Comparison of ENCODE assay signal across 8 mouse cellular contexts in genomic region chr19:18889117-18889627, GRCm38 (mm10).
DNase-seq lines count a peak whose midpoint lies in the region; ATAC-seq and TF ChIP-seq lines count a peak whose summit lies in the region.

No protein-coding gene starts in this region.

- no peaks in the 10 kb centered on the region for H3K9me3 ChIP-seq in lung, embryonic 15.5 days
- no peaks in the 10 kb centered on the region for H3K9me3 ChIP-seq in forebrain, embryonic 11.5 days (ENCODE audit: control insufficient read depth, low read length)
- H3K9me3 ChIP-seq in intestine, embryonic 14.5 days (ENCODE audit: control insufficient read depth, low read length), result no peaks in the 10 kb centered on the region
- H3K9me3 ChIP-seq in stomach, postnatal 0 days (ENCODE audit: control insufficient read depth, low read length), result no peaks in the 10 kb centered on the region

- no peak for TF ChIP-seq EP300 in stomach, postnatal 0 days (optimal IDR thresholded peaks at IDR 0.05)

- no peak overlapping the region for H3K9ac ChIP-seq in lung, embryonic 15.5 days
- H3K9ac ChIP-seq in forebrain, embryonic 11.5 days (ENCODE audit: low read length), result peak overlapping the region; percentile 9
- H3K9ac ChIP-seq in intestine, embryonic 14.5 days (ENCODE audit: low read length), result no peak overlapping the region
- H3K9ac ChIP-seq in stomach, postnatal 0 days (ENCODE audit: low read length), result peak overlapping the region; percentile 35; the same call in 1 of the 2 replicates

- DNase-seq in lung, adult 2 months, result no peak
- DNase-seq in forebrain, embryonic 11.5 days (ENCODE audit: low spot score), result peak; percentile 67
- no peak for DNase-seq in intestine, embryonic 14.5 days (ENCODE audit: low spot score)
- DNase-seq in mesoderm, embryonic 11.5 days (ENCODE audit: low read depth, low spot score), result peak; percentile 44
- DNase-seq in stomach, postnatal 0 days (ENCODE audit: low spot score), result no peak

- TF ChIP-seq POLR2A in lung, adult 2 months (IDR thresholded peaks at IDR 0.05; ENCODE audit: borderline replicate concordance, extremely low read depth, low read depth, low read length), result no peak

- H3K4me2 ChIP-seq in lung, embryonic 15.5 days, result peak overlapping the region; percentile 37
- peak overlapping the region; percentile 53 for H3K4me2 ChIP-seq in forebrain, embryonic 11.5 days (ENCODE audit: low read depth, low read length, severe bottlenecking)
- peak overlapping the region; percentile 39 for H3K4me2 ChIP-seq in intestine, embryonic 14.5 days (ENCODE audit: low read length)
- H3K4me2 ChIP-seq in stomach, postnatal 0 days (replicated peaks; ENCODE audit: low read depth), result peak overlapping the region; percentile 34; the same call in 1 of the 2 replicates

- no peaks in the 10 kb centered on the region for H3K27me3 ChIP-seq in lung, embryonic 15.5 days
- no peaks in the 10 kb centered on the region for H3K27me3 ChIP-seq in forebrain, embryonic 11.5 days (ENCODE audit: control insufficient read depth, insufficient read depth, low read length)
- H3K27me3 ChIP-seq in intestine, embryonic 14.5 days (replicated peaks; ENCODE audit: control insufficient read depth, insufficient read depth, low read length), result no peaks in the 10 kb centered on the region
- H3K27me3 ChIP-seq in stomach, postnatal 0 days (ENCODE audit: control insufficient read depth, insufficient read depth, low read length), result no peaks in the 10 kb centered on the region

- H3K4me1 ChIP-seq in lung, embryonic 15.5 days, result peaks cover 3% of the 10 kb centered on the region; the same call in 1 of the 2 replicates
- no peaks in the 10 kb centered on the region for H3K4me1 ChIP-seq in lung, adult 2 months (ENCODE audit: control insufficient read depth, insufficient read depth, low read length)
- H3K4me1 ChIP-seq in forebrain, embryonic 11.5 days (replicated peaks; ENCODE audit: control insufficient read depth, insufficient read depth, low read length), result peaks cover 7% of the 10 kb centered on the region
- H3K4me1 ChIP-seq in intestine, embryonic 14.5 days (replicated peaks; ENCODE audit: control insufficient read depth, insufficient read depth, low read length), result peaks cover 5% of the 10 kb centered on the region; the same call in 1 of the 2 replicates
- no peaks in the 10 kb centered on the region for H3K4me1 ChIP-seq in stomach, postnatal 0 days (replicated peaks; ENCODE audit: control insufficient read depth, insufficient read depth)

- no peak for TF ChIP-seq CTCF in lung, adult 2 months (IDR thresholded peaks at IDR 0.05; ENCODE audit: insufficient read depth, low read length)
- no peak for TF ChIP-seq CTCF in stomach, postnatal 0 days (IDR thresholded peaks at IDR 0.05; ENCODE audit: low read depth)

- WGBS in lung, embryonic 15.5 days, result 13% methylated on average over 11 of the region's 11 CpGs
- WGBS in lung, adult 2 months, result 19% methylated on average over 11 of the region's 11 CpGs
- 8% methylated on average over 11 of the region's 11 CpGs for WGBS in forebrain, embryonic 11.5 days
- 15% methylated on average over 11 of the region's 11 CpGs for WGBS in intestine, embryonic 14.5 days
- 14% methylated on average over 11 of the region's 11 CpGs for WGBS in stomach, postnatal 0 days

- no peak overlapping the region for H3K4me3 ChIP-seq in lung, embryonic 15.5 days
- no peak overlapping the region for H3K4me3 ChIP-seq in lung, adult 2 months (replicated peaks; ENCODE audit: extremely low read depth, low read depth, low read length)
- peak overlapping the region; percentile 21; the same call in 1 of the 2 replicates for H3K4me3 ChIP-seq in forebrain, embryonic 11.5 days (ENCODE audit: low read depth, low read length)
- no peak overlapping the region for H3K4me3 ChIP-seq in intestine, embryonic 14.5 days (ENCODE audit: low read depth, low read length)
- H3K4me3 ChIP-seq in stomach, postnatal 0 days (ENCODE audit: low read depth, low read length), result peak overlapping the region; percentile 17; the same call in 1 of the 2 replicates

- H3K27ac ChIP-seq in lung, embryonic 15.5 days, result no peak overlapping the region
- peak overlapping the region; percentile 32 for H3K27ac ChIP-seq in forebrain, embryonic 11.5 days (ENCODE audit: low read depth, low read length)
- H3K27ac ChIP-seq in intestine, embryonic 14.5 days (ENCODE audit: low read depth), result no peak overlapping the region
- no peak overlapping the region for H3K27ac ChIP-seq in stomach, postnatal 0 days (replicated peaks)

- ATAC-seq in lung, embryonic 15.5 days (ENCODE audit: borderline replicate concordance, extremely low read depth, low FRiP score, low TSS enrichment), result no peak; the same call in 1 of the 2 replicates
- ATAC-seq in forebrain, embryonic 11.5 days (replicated peaks; ENCODE audit: low FRiP score), result peak; percentile 67
- no peak for ATAC-seq in intestine, embryonic 14.5 days (replicated peaks; ENCODE audit: low FRiP score, low TSS enrichment, low read depth)
- ATAC-seq in stomach, postnatal 0 days (ENCODE audit: low FRiP score, low TSS enrichment), result no peak
- no peak for ATAC-seq in granulocyte monocyte progenitor cell, adult 5-6 weeks (replicated peaks; ENCODE audit: poor library complexity, severe bottlenecking)
- no peak for ATAC-seq in activated CD4-positive, CD25-positive, alpha-beta regulatory T cell, adult 4 months

- no peaks in the 10 kb centered on the region for H3K36me3 ChIP-seq in lung, embryonic 15.5 days
- H3K36me3 ChIP-seq in forebrain, embryonic 11.5 days (ENCODE audit: control insufficient read depth, insufficient read depth, low read length), result no peaks in the 10 kb centered on the region
- H3K36me3 ChIP-seq in intestine, embryonic 14.5 days (ENCODE audit: control insufficient read depth, insufficient read depth, low read length), result no peaks in the 10 kb centered on the region
- no peaks in the 10 kb centered on the region for H3K36me3 ChIP-seq in stomach, postnatal 0 days (ENCODE audit: control insufficient read depth, insufficient read depth, low read length)

Comparison
In these comparisons a context has a peak if more than half of its experiments do, and no peak if none do; other contexts are left out.
1. H3K4me3 ChIP-seq: peak in forebrain, embryonic 11.5 days (single experiment) and stomach, postnatal 0 days (single experiment); none in lung, embryonic 15.5 days (single experiment), lung, adult 2 months (single experiment) and intestine, embryonic 14.5 days (single experiment).
2. H3K9ac ChIP-seq: peak in forebrain, embryonic 11.5 days (single experiment) and stomach, postnatal 0 days (single experiment); none in lung, embryonic 15.5 days (single experiment) and intestine, embryonic 14.5 days (single experiment).
3. DNase-seq: peak in forebrain, embryonic 11.5 days (single experiment) and mesoderm, embryonic 11.5 days (single experiment); none in lung, adult 2 months (single experiment), intestine, embryonic 14.5 days (single experiment) and stomach, postnatal 0 days (single experiment).
4. Peak in every context shown above with its lines, with median percentiles within 50 percentile points of each other: H3K4me2 ChIP-seq.